Mouse (Mus musculus): ENCODE data around the gene Tulp4.

DNA sequence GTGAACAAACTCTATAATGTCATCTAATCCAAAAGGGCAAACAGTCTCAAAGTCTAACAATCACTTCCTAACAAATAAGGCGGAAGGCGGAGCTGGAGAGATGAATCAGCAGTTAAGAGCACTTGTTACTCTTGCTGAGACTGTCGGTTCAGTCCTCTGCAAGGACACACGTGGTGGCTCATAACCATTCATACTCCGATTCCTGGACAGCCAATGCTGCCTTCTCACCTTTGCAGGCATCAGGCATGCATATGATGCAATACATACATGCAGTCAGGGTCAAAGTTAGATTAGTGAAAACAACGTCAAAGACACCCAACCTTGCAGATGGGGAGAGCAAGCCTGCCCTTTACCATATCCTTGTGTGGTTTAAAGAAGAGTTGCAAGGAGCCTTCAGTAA is 14.6 kb upstream of the Tulp4 start:
- no peak for TF ChIP-seq CTCF (IDR thresholded peaks at IDR 0.05; ENCODE audit: extremely low read depth, insufficient read depth, low read length)
- no peak for TF ChIP-seq POLR2A (IDR thresholded peaks at IDR 0.05; ENCODE audit: extremely low read depth, insufficient read depth, low read length)
